Mouse (Mus musculus) neural tube, embryonic 13.5 days (tissue): ENCODE measurements around the gene Fcgrt. TPM values are rescaled to one million over a fixed set of nuclear protein-coding genes. Genes with fewer than 3 reads are reported as not detected.

ENCODE experiments used
- ATAC-seq: fragments of 200-750 bp; cut with Nextera tagmentation; 2 replicates; pipeline ENCODE4 v1.8.0; 2017; ENCODE audit warnings: low read depth, mild to moderate bottlenecking, moderate TSS enrichment, moderate library complexity
- H3K27ac ChIP-seq: fragments of 300-500 bp; sonication (generic); replicated peaks from 2 replicates; pipeline ENCODE4 v1.5.1; 2015; ENCODE audit warnings: moderate library complexity, mild to moderate bottlenecking, inconsistent platforms
- H3K27me3 ChIP-seq: fragments of 300-500 bp; sonication (generic); 2 replicates; pipeline ENCODE4 v1.6.1; 2015; ENCODE audit warnings: mild to moderate bottlenecking, inconsistent platforms
- H3K36me3 ChIP-seq: fragments of 300-500 bp; sonication (generic); 2 replicates; pipeline ENCODE4 v1.6.1; 2015; ENCODE audit warnings: mild to moderate bottlenecking, inconsistent platforms
- H3K4me1 ChIP-seq: fragments of 300-500 bp; sonication (generic); replicated peaks from 2 replicates; pipeline ENCODE4 v1.6.1; 2015; ENCODE audit warnings: inconsistent platforms
- H3K4me2 ChIP-seq: fragments of 300-500 bp; sonication (generic); 2 replicates; pipeline ENCODE4 v1.6.1; 2015; ENCODE audit warnings: inconsistent platforms, mild to moderate bottlenecking, moderate library complexity
- H3K4me3 ChIP-seq: fragments of 300-500 bp; sonication (generic); 2 replicates; pipeline ENCODE4 v1.5.1; 2015; ENCODE audit warnings: mild to moderate bottlenecking, inconsistent platforms
- H3K9ac ChIP-seq: fragments of 300-500 bp; sonication (generic); 2 replicates; pipeline ENCODE4 v1.6.1; 2015; ENCODE audit warnings: moderate library complexity, mild to moderate bottlenecking, inconsistent platforms
- H3K9me3 ChIP-seq: fragments of 300-500 bp; sonication (generic); 2 replicates; pipeline ENCODE4 v1.6.1; 2016; ENCODE audit warnings: inconsistent platforms
- WGBS: fragments of 180-500 bp; shearing (Covaris S2); methylation state at CpG from one replicate; pipeline ENCODE4 v1.1.7; 2015; 5-methylcytosine and 5-hydroxymethylcytosine counted together
- polyA plus RNA-seq: library from polyadenylated mRNA; unstranded; fragments of >200 nt; fragmentation: Nextera tagmentation; extraction: Ambion mirVana; gene quantifications from 2 replicates; pipeline ENCODE4 v1.2.1, GENCODE M21; 2015

The Fcgrt gene
- polyA plus RNA-seq, 1 experiment from 2014 or later = 27.3 TPM

DNA sequence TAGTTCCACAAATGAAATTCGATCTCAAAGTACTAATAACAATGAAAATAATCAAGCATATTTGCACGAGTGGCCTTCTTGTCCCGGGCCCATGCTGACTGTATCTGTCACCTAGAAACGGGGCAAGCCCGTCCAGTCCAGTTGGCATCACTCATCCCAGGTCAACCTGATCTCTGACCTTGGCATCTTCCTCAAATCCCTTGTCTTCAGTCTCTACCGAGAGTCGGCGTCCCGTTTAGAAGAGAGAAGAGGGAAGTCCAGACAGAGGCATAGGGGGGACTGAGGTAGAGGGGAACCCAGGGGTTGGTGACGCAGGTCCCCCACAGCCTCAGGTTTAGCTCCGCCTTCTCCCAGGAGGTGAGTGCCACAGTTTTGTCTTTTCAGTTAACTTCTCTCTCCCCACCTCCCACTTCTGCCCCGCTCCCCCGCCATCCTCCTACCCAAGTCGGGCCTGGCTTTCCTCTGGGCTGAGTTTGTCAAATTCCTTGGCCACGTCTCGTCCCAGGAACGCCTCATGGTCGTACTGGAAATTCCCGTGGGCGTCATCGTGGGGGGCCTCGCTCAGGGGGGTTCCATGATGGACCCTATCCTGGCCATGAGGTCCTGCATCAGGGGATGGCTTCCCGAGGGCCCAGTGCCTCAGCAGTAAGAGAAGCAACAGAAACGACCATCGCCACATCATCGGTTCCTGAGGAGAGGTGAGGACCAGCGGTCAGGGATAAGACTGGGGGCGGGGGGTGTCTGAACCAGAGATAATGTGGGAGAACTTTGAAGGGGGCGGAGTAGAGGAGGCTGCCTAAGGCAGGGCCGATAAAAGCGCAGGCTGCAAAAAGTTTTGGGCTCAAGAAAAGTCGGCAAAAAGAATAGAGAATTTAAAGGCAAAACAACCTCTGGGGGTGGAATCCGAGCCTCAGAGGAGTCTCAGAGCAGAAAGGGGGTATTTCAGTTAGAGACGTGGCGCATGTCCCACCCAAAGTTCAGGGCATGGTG lies 12.4 kb downstream of the Fcgrt start:
- H3K27ac ChIP-seq = peak overlapping the region; percentile 46; the same call in 1 of the 2 replicates
- peak; percentile 64 for ATAC-seq
- 17% methylated on average over 35 of the region's 35 CpGs for WGBS

DNA sequence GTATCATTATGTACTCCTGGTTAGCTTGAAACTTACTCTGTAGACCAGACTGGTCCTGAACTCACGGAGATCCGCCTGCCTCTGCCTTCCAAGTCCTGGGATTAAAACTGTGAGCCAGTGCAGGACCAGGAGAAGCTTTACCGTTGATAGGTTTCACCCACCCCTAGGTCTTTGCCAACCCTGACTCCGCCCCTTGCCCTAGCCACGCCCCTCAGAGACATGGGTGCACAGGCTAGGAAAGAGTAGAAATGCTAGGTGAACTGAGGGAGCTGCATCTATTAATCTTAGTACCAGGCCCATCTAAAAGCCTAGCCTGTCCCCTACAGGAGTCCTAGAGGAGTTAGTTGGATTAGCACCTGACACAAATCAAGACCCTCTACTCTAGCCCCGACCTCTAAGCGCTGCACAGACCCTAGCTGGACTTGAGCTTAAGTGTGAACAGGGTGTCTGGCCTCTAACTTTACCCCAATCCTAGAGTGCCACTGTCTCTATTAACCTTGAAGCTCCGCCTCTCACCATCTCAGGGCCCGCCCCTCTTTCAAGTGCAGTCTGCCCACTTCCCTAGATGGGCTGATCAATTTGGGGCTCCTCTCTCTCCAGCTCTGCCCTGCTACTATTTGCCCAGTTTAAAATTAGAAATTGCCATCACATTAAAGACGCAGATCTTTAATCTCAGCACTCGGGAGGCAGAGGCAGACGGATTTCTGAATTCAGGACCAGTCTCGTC lies 13.2 kb downstream of the Fcgrt start:
- H3K4me2 ChIP-seq = peak overlapping the region; percentile 54
- 0 out of 2 replicates have a peak overlapping the region, but pooled peaks have one; percentile 65 for H3K9ac ChIP-seq
- H3K4me1 ChIP-seq = peaks cover 24% of the 10 kb centered on the region
- peaks cover 14% of the 10 kb centered on the region for H3K36me3 ChIP-seq
- 86% methylated on average over 13 of the region's 13 CpGs for whole genome bisulfite sequencing
- H3K27me3 ChIP-seq = no peaks in the 10 kb centered on the region
- H3K9me3 ChIP-seq = no peaks in the 10 kb centered on the region
- ATAC-seq = no peak
- H3K4me3 ChIP-seq = peak overlapping the region; percentile 41
- H3K27ac ChIP-seq = no peak overlapping the region

More for the DNA sequence above, 12.4 kb downstream of the Fcgrt start:
- H3K9me3 ChIP-seq = no peaks in the 10 kb centered on the region
- H3K27me3 ChIP-seq = no peaks in the 10 kb centered on the region
- peak overlapping the region; percentile 41 for H3K4me3 ChIP-seq
- peaks cover 7% of the 10 kb centered on the region for H3K36me3 ChIP-seq
- H3K4me2 ChIP-seq = peak overlapping the region; percentile 54
- peak overlapping the region; percentile 65 for H3K9ac ChIP-seq
- peaks cover 24% of the 10 kb centered on the region for H3K4me1 ChIP-seq

DNA sequence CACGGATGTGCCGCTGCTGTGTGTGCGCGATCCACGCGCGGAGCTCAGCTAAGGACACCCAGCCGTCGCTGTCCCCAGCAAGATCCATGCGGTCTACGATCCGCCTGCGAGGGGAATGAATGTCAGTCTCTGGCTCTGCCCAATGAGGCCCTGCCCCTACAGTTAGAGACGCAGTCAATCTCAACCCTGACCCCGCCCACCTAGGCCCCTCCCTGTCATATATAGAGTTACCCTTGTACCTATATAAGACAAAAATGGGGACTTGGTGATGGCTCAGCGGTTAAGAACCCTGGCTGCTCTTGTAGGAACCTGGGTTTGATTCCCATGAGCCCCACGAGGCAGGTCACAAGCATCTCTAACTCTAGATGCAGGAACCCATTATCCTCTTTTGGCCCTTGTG lies 15.1 kb downstream of the Fcgrt start:
- Histone ChIP-seq H3K4me2 (no peak overlapping the region), H3K4me1 (peaks cover 24% of the 10 kb centered on the region), H3K36me3 (peaks cover 20% of the 10 kb centered on the region), H3K4me3 (no peak overlapping the region), H3K27me3 (no peaks in the 10 kb centered on the region), H3K9ac (no peak overlapping the region), H3K9me3 (no peaks in the 10 kb centered on the region), H3K27ac (no peak overlapping the region)
- 92% methylated on average over 17 of the region's 17 CpGs for WGBS
- ATAC-seq = no peak

DNA sequence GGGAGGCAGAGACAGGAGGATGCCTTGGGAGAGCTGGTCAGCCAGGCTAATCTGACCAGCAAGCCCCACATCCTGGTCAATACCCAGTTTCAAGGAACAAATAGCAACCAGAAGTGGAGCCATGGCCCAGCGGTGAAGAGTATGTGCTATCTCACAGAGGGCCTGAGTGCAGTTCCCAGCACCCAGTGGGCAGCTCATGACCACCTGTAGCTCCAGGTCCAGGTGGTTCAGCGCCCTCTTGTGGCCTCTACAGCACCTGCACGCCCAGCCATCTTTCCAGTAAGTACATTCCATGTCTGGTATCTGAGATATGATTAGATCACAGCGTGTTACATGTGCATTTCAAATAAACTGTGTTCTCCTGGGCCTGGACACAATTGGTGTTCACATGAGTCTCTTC lies 17.6 kb downstream of the Fcgrt start:
- Histone ChIP-seq H3K9me3 (no peaks in the 10 kb centered on the region), H3K4me2 (no peak overlapping the region), H3K36me3 (peaks cover 26% of the 10 kb centered on the region), H3K27ac (no peak overlapping the region), H3K9ac (no peak overlapping the region), H3K4me3 (no peak overlapping the region), H3K4me1 (peaks cover 13% of the 10 kb centered on the region), H3K27me3 (no peaks in the 10 kb centered on the region)
- 81% methylated on average over 4 of the region's 4 CpGs for WGBS
- no peak for ATAC-seq

DNA sequence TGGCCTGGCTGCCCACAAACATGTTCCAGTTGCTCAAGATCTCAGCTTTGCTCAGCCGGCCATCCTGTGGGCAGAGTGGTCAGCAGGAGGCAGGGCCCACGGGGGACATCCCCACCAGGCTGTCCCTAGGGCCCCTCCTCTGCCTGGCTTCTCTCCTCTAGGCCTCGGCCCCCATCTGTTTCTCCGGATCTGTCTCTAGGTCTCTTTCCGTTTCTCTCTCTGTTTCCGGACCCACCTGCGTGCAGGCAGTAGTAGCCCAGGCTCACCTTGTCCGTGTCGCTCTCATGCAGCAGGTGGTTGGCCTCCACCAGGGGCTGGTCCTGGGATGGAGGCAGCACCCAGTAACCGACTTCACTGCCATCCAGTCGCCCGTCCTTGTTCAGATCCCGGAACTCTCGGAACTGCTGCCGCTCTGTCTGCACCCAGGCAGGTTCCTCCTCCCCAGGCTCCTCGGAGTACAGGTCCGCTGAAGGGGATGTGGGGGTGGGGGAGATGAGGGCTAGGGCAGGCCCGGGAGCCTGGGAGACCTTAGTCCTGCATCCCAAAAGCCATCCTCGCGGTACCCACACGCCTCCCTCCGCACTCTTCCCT lies 20.3 kb downstream of the Fcgrt start:
- Histone ChIP-seq H3K4me1 (peaks cover 5% of the 10 kb centered on the region; the same call in 1 of the 2 replicates), H3K4me2 (no peak overlapping the region), H3K9ac (no peak overlapping the region), H3K27me3 (no peaks in the 10 kb centered on the region), H3K4me3 (no peak overlapping the region), H3K27ac (peak overlapping the region; percentile 77), H3K36me3 (peaks cover 26% of the 10 kb centered on the region), H3K9me3 (no peaks in the 10 kb centered on the region)
- ATAC-seq = no peak
- WGBS = 83% methylated on average over 22 of the region's 22 CpGs

DNA sequence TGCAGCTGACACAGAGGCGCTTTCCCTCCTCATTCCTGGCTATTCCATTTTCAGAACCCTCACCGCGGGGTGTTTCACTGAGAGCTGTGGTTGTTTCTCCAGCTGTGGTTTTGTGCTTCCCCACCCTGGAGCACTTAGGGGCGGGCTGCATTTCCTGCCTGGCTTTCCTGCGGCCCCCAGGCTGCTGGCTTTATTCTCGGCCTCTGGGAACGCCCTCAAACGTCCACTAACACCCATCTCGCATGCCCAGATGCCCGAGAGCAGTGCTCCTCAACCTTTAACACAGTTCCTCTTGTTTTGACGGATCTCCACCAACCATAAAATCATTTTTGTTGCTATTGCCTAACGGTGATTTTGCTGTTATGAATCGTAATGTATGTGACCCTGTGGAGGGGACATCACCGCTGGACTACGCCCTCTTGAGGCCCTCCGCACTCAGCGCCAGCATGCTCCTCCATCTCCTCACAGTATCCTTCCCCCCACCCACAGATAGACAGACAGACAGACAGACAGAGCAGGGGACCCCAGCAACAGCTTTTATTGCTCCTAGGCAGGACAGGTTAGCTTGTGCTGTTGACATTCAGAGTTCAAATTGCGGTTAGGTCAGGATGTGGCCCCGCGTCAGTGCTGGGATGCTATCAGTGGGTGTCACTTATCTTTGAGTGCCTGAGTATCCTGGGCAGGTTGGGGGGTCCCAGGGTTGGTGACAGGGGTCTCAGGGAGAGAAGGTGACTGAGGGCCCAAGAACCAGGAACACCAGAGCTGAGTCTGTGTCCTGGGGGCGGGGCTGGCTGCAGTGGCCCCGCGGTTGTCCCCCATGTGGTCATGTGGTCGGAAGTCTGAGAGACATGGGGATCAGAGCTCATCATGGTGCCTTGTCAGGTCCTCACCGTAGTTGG lies 21.0 kb downstream of the Fcgrt start:
- H3K4me3 ChIP-seq = no peak overlapping the region
- peak overlapping the region; percentile 77 for H3K27ac ChIP-seq
- H3K36me3 ChIP-seq = peaks cover 29% of the 10 kb centered on the region
- no peaks in the 10 kb centered on the region for H3K9me3 ChIP-seq
- no peak for ATAC-seq
- H3K4me2 ChIP-seq = 0 out of 2 replicates have a peak overlapping the region, but pooled peaks have one; percentile 1
- WGBS = 57% methylated on average over 25 of the region's 25 CpGs
- H3K9ac ChIP-seq = no peak overlapping the region
- H3K4me1 ChIP-seq = peaks cover 5% of the 10 kb centered on the region; the same call in 1 of the 2 replicates
- H3K27me3 ChIP-seq = no peaks in the 10 kb centered on the region

DNA sequence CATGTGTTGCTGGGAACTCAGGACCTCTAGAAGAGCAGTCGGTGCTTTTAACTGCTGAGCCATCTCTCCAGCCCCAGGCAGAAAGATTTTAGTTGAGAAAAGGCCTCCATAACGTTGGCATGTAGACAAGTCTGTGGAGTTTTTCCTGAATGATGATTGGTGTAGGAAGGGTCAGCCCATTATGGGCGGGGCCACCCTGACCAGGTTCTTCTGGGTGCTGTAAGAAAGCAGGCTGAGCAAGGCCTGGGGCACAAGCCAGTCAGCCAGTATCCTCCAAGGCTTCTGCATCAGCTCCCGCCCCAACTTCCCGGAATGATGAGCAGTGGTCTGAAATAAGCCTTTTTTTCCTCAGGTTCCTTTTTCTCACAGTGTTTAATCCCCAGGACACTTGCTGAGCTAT lies 22.6 kb downstream of the Fcgrt start:
- Histone ChIP-seq H3K4me1 (peaks cover 5% of the 10 kb centered on the region; the same call in 1 of the 2 replicates), H3K9ac (no peak overlapping the region), H3K27ac (no peak overlapping the region), H3K4me2 (no peak overlapping the region), H3K27me3 (no peaks in the 10 kb centered on the region), H3K4me3 (no peak overlapping the region), H3K9me3 (no peaks in the 10 kb centered on the region), H3K36me3 (peaks cover 36% of the 10 kb centered on the region)
- ATAC-seq = no peak
- WGBS = 54% methylated on average over 5 of the region's 5 CpGs

DNA sequence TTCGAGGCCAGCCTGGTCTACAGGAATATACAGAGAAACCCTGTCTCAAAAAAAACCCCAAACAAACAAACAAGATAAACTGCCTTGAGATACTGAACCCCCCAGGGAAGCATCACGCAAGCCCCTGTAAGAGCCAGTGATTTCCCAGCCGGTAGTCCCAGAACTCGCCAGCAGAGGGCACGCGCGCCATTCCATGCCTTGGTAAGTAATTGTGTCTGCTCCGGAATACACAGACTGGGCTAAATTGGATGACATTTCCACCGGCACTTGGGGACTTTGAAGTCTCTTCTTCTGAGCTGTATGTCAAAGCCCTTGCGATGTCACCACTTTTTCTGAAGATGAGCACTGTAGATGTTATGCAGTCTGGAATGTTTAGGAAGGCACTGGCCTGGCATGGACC lies 23.8 kb downstream of the Fcgrt start:
- Histone ChIP-seq H3K36me3 (peaks cover 43% of the 10 kb centered on the region), H3K27me3 (no peaks in the 10 kb centered on the region), H3K9ac (no peak overlapping the region), H3K4me3 (no peak overlapping the region), H3K4me2 (no peak overlapping the region), H3K27ac (no peak overlapping the region), H3K4me1 (peaks cover 5% of the 10 kb centered on the region; the same call in 1 of the 2 replicates), H3K9me3 (no peaks in the 10 kb centered on the region)
- peak; percentile 38; the same call in 1 of the 2 replicates for ATAC-seq
- under 1% methylated on average over 10 of the region's 10 CpGs for WGBS

DNA sequence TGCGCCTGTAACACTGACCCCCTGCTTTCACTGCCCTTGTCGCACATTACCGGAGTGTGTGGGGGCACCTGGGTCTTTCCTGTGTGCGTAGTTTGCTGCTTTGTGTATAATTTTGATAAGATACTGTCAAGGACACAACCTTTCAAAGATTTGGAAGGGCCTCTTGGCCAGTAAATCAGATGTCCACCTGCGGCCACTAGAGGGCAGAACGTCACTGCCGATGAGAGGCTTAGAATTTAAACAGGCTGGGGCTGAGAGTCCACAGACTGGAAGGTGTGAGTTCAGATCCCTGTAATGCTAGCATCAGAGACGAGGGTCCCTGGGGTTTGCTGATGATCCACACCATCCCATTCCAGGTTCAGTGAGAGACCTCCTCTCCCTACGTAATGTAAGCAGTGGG lies 25.1 kb downstream of the Fcgrt start:
- Histone ChIP-seq H3K36me3 (peaks cover 47% of the 10 kb centered on the region), H3K27me3 (no peaks in the 10 kb centered on the region), H3K4me2 (no peak overlapping the region), H3K9me3 (no peaks in the 10 kb centered on the region), H3K27ac (no peak overlapping the region), H3K4me3 (no peak overlapping the region), H3K4me1 (peaks cover 5% of the 10 kb centered on the region; the same call in 1 of the 2 replicates), H3K9ac (no peak overlapping the region)
- WGBS = 40% methylated on average over 9 of the region's 9 CpGs
- ATAC-seq = no peak

DNA sequence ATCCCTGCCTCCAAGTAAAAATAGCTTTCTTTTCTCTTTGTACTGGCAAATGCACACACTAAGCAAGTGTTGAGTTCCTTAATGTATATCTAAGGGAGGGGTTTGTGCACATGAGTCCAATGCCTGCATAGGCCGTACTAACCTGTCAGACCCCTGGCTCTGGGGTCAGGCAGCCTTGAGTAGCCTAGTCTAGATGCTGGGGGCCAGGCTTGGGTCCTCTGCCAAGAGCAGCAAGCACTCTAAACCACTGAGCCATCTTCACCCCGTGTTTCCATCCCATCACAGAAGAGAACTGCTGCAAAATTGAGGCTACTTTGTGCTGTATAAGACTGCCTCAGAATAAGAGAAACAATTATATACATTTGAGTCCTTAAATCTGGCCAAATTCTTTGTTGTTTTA lies 25.8 kb downstream of the Fcgrt start:
- 87% methylated on average over 2 of the region's 2 CpGs for WGBS

DNA sequence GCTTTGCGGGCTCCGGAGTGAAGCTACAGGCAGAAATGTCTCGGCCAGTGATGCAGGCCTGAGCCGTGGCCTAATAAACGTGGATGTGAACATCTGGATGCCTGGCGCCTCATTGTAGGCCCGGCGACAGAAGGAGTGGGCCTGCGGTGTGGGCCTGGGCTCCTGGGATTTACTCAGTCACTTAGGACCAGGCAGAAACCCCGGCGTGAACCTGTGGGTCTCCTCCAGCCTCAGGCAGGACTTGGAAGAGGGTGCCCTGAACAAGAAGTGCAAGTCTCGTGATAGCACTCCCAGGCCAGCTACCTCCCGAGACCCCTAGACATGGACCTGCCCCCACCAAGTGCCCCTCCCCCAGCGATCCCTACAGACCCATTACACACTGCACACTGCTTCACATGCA lies 26.3 kb downstream of the Fcgrt start:
- ATAC-seq = no peak
- WGBS = 87% methylated on average over 14 of the region's 14 CpGs
- Histone ChIP-seq H3K9ac (no peak overlapping the region), H3K27me3 (no peaks in the 10 kb centered on the region), H3K27ac (no peak overlapping the region), H3K4me3 (no peak overlapping the region), H3K4me1 (peaks cover 4% of the 10 kb centered on the region; the same call in 1 of the 2 replicates), H3K4me2 (no peak overlapping the region), H3K9me3 (no peaks in the 10 kb centered on the region), H3K36me3 (peaks cover 41% of the 10 kb centered on the region)

More for the DNA sequence above, 25.8 kb downstream of the Fcgrt start:
- H3K27ac ChIP-seq = no peak overlapping the region
- H3K27me3 ChIP-seq = no peaks in the 10 kb centered on the region
- no peak overlapping the region for H3K4me2 ChIP-seq
- H3K36me3 ChIP-seq = peaks cover 41% of the 10 kb centered on the region
- H3K4me3 ChIP-seq = no peak overlapping the region
- peaks cover 5% of the 10 kb centered on the region; the same call in 1 of the 2 replicates for H3K4me1 ChIP-seq
- H3K9ac ChIP-seq = no peak overlapping the region
- no peak for ATAC-seq
- H3K9me3 ChIP-seq = no peaks in the 10 kb centered on the region
